26 mouse cellular contexts compared by ENCODE assay signal in the genomic region with DNA sequence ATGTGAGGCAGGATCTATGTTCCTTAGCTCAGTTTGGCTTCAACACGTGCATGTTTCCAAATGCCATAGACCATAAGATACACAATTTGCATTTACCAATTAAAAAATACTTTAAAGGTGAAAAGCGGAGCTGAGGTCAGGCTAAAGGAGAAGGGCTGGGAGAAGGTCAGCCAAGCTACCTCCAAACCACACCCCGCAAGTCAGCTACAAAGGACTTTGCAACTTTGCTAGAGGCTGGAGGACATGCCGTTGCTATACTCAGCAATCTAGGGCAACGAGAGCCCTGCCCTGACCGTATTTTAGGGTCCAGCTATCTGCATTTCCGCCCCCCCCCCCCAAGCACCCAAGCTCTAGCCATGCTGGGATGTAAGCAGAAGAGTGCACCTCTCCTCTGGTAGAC.
"Had no signal": no experiment of that assay in that cellular context is flagged by ENCODE, and none has a peak within 500 bp of the region (broad histone marks: within the 10 kb centered on the region; RNA-seq: fewer than 3 reads in every experiment).

No protein-coding gene starts in this region.

- H3K9ac ChIP-seq: heart, embryonic 12.5 days; hindbrain, embryonic 12.5 days; hindbrain, embryonic 14.5 days; intestine, embryonic 15.5 days; limb, embryonic 12.5 days; liver, embryonic 13.5 days; liver, embryonic 15.5 days; liver, postnatal 0 days had no signal

- H3K4me2 ChIP-seq: heart, embryonic 12.5 days; hindbrain, embryonic 12.5 days; hindbrain, embryonic 14.5 days; intestine, embryonic 15.5 days; limb, embryonic 12.5 days; liver, embryonic 11.5 days; liver, embryonic 13.5 days; liver, embryonic 15.5 days had no signal

- H3K4me3 ChIP-seq: gastrocnemius, adult 2 months; heart, embryonic 10.5 days; heart, embryonic 12.5 days; hindbrain, embryonic 10.5 days; hindbrain, embryonic 12.5 days; intestine, embryonic 15.5 days; layer of hippocampus, adult 2 months; left cerebral cortex, adult 2 months; limb, embryonic 10.5 days; limb, embryonic 12.5 days; liver, embryonic 13.5 days; liver, embryonic 15.5 days had no signal

- H3K4me1 ChIP-seq: liver, embryonic 13.5 days; liver, embryonic 15.5 days had no signal

- DNase-seq: gastrocnemius, postnatal 10 days; gastrocnemius, postnatal 25 days; heart, adult 18-20 months; heart, postnatal 10 days; heart, postnatal 4 days; kidney, postnatal 10 days; kidney, postnatal 4 days; liver; liver, embryonic 13.5 days; liver, postnatal 0 days had no signal

- H3K27ac ChIP-seq: heart, embryonic 10.5 days; hindbrain, embryonic 10.5 days; hindbrain, embryonic 12.5 days; hindbrain, embryonic 14.5 days; intestine, embryonic 15.5 days; layer of hippocampus, adult 2 months; left cerebral cortex, adult 2 months; limb, embryonic 10.5 days; limb, embryonic 12.5 days; liver, embryonic 13.5 days; liver, embryonic 15.5 days had no signal

- H3K36me3 ChIP-seq: heart, embryonic 10.5 days; heart, embryonic 12.5 days; hindbrain, embryonic 10.5 days; hindbrain, embryonic 12.5 days; intestine, embryonic 15.5 days; limb, embryonic 10.5 days; limb, embryonic 12.5 days; liver, embryonic 13.5 days; liver, embryonic 15.5 days had no signal

- ATAC-seq: hindbrain, embryonic 16.5 days; inflammation-experienced regulatory T-cells, adult 6 months; intestine, embryonic 15.5 days; intestine, postnatal 0 days; liver, postnatal 0 days had no signal

- H3K27me3 ChIP-seq: heart, embryonic 12.5 days; hindbrain, embryonic 12.5 days; intestine, embryonic 15.5 days; limb, embryonic 12.5 days; liver, embryonic 13.5 days; liver, embryonic 15.5 days had no signal

- H3K9me3 ChIP-seq: heart, embryonic 10.5 days; heart, embryonic 12.5 days; hindbrain, embryonic 10.5 days; hindbrain, embryonic 12.5 days; intestine, embryonic 15.5 days; limb, embryonic 10.5 days; limb, embryonic 12.5 days; liver, embryonic 13.5 days; liver, embryonic 15.5 days had no signal
